Mouse (Mus musculus) midbrain, embryonic 13.5 days (tissue): ENCODE measurements at regions not wholly inside any gene's neighbourhood (a gene's known extent, or its start where the extent isn't known, plus 50 kb on each side); places are given as distances from the start of the nearest gene placed in this dataset.

Experiments
- ATAC-seq: fragments of 200-750 bp; cut with Nextera tagmentation; 2 replicates; pipeline ENCODE4 v1.8.0; 2017; ENCODE audit warnings: mild to moderate bottlenecking, moderate TSS enrichment, moderate library complexity
- H3K27ac ChIP-seq: fragments of 300-500 bp; sonication (generic); 2 replicates; pipeline ENCODE4 v1.5.1; 2015; ENCODE audit warnings: inconsistent platforms, mild to moderate bottlenecking, moderate library complexity
- H3K27me3 ChIP-seq: fragments of 300-500 bp; sonication (generic); 2 replicates; pipeline ENCODE4 v1.6.1; 2015; ENCODE audit warnings: mild to moderate bottlenecking, inconsistent platforms
- H3K36me3 ChIP-seq: fragments of 300-500 bp; sonication (generic); 2 replicates; pipeline ENCODE4 v1.6.1; 2015; ENCODE audit warnings: mild to moderate bottlenecking, inconsistent platforms
- H3K4me1 ChIP-seq: fragments of 300-500 bp; sonication (generic); replicated peaks from 2 replicates; pipeline ENCODE4 v1.6.1; 2015; ENCODE audit warnings: inconsistent platforms
- H3K4me2 ChIP-seq: fragments of 300-500 bp; sonication (generic); replicated peaks from 2 replicates; pipeline ENCODE4 v1.6.1; 2015; ENCODE audit warnings: moderate library complexity, mild to moderate bottlenecking, inconsistent platforms
- H3K4me3 ChIP-seq: fragments of 300-500 bp; sonication (generic); replicated peaks from 2 replicates; pipeline ENCODE4 v1.5.1; 2015; ENCODE audit warnings: mild to moderate bottlenecking, inconsistent platforms
- H3K9ac ChIP-seq: fragments of 300-500 bp; sonication (generic); replicated peaks from 2 replicates; pipeline ENCODE4 v1.6.1; 2015; ENCODE audit warnings: mild to moderate bottlenecking, inconsistent platforms
- H3K9me3 ChIP-seq: fragments of 300-500 bp; sonication (generic); 2 replicates; pipeline ENCODE4 v1.6.1; 2016; ENCODE audit warnings: mild to moderate bottlenecking, inconsistent platforms
- WGBS: fragments of 180-500 bp; shearing (Covaris S2); methylation state at CpG from one replicate; pipeline ENCODE4 v1.1.7; 2015; 5-methylcytosine and 5-hydroxymethylcytosine counted together

DNA sequence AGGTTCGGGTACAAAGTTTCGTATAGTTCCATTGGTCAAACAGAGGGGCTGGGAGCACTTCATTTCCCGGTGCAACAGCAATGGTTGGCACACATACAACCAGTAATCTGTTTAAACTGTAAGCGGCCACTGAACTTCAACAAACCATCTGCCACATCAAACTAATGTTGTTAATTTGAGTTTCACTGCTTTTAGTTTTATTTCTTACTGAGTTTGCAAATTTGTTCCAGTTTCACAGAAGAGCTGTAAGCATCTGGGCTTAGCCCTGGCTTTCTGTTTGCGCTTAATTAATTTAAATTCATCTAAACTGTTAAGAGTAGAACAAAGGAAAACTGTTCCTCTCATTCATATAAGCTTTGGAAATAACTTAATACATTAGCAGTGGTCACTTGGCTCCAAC is 176.0 kb downstream of the Mreg start:
- Histone ChIP-seq H3K4me3 (no peak overlapping the region), H3K4me1 (peaks cover 4% of the 10 kb centered on the region; the same call in 1 of the 2 replicates), H3K4me2 (no peak overlapping the region), H3K9ac (no peak overlapping the region), H3K9me3 (no peaks in the 10 kb centered on the region), H3K27me3 (no peaks in the 10 kb centered on the region), H3K36me3 (no peaks in the 10 kb centered on the region), H3K27ac (no peak overlapping the region)
- no peak for ATAC-seq
- WGBS, result 87% methylated on average over 5 of the region's 5 CpGs

DNA sequence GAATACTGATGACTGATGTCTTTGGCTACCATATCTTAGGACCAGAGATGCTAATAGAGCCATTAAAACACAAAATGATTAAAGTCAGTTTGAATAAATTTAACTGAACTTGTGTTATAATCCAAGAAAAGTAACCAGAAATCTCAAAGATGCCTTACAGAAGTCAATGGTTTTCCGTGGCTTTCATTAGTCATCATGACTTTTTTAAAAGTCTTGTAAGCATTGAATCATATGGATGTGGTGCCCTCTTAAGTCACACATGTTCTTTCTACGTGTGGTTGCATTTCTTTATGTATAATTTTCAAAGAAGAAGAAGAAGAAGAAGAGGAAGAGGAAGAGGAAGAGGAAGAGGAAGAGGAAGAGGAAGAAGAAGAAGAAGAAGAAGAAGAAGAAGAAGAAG is 178.2 kb downstream of the Mreg start:
- Histone ChIP-seq H3K9me3 (no peaks in the 10 kb centered on the region), H3K4me2 (no peak overlapping the region), H3K36me3 (no peaks in the 10 kb centered on the region), H3K27me3 (no peaks in the 10 kb centered on the region), H3K4me3 (no peak overlapping the region), H3K27ac (no peak overlapping the region), H3K4me1 (peaks cover 4% of the 10 kb centered on the region; the same call in 1 of the 2 replicates), H3K9ac (no peak overlapping the region)
- 76% methylated on average over 2 of the region's 2 CpGs for WGBS
- no peak for ATAC-seq

- WGBS, result 79% methylated on average over 4 of the region's 4 CpGs
Measured at GRCm38 (mm10) chr1:72032214-72032613, 179.9 kb downstream of the Mreg start.

DNA sequence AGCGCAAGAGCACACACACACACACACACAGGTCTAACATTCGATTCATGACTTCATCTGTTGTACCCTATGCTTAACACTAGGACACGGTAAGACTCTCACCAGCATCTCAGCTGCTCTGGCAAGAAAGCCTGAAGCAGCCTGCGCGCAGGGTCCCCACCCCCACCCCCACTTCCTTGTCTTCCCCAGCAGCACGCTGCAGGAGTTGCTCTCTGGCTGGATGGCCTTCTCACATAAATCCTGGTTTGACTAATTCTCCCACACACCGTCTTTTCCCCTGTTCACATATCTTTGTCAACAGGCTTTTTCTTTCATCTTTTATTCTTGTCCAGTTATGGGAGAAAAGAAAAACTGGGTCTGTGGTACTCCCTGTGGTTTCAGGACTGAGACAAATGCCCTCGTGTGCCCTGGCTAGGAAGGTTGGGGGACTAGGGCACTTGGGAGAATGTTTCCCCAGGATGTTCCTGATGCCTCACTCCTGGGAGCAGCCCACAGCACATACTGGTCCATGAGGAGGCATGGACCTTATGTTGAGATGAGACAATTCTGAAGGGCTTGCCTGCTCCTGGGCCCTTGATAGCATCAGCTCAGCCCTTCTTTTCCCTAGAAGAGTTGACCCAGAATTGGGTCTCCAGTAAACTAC is 181.2 kb downstream of the Mreg start:
- Histone ChIP-seq H3K4me3 (no peak overlapping the region), H3K4me1 (no peaks in the 10 kb centered on the region), H3K27ac (no peak overlapping the region), H3K36me3 (no peaks in the 10 kb centered on the region), H3K4me2 (no peak overlapping the region), H3K9me3 (no peaks in the 10 kb centered on the region), H3K27me3 (no peaks in the 10 kb centered on the region), H3K9ac (no peak overlapping the region)
- 57% methylated on average over 8 of the region's 8 CpGs for WGBS
- no peak for ATAC-seq

More at GRCm38 (mm10) chr1:72032214-72032613, 179.9 kb downstream of the Mreg start:
- H3K27ac ChIP-seq, result no peak overlapping the region
- no peaks in the 10 kb centered on the region for H3K36me3 ChIP-seq
- ATAC-seq, result no peak
- no peak overlapping the region for H3K4me3 ChIP-seq
- no peaks in the 10 kb centered on the region for H3K4me1 ChIP-seq
- H3K9me3 ChIP-seq, result no peaks in the 10 kb centered on the region
- no peaks in the 10 kb centered on the region for H3K27me3 ChIP-seq
- no peak overlapping the region for H3K9ac ChIP-seq
- H3K4me2 ChIP-seq, result no peak overlapping the region

GRCm38 (mm10) chr1:72029625-72030024 is 182.5 kb downstream of the Mreg start:
- Histone ChIP-seq H3K4me1 (no peaks in the 10 kb centered on the region), H3K4me2 (no peak overlapping the region), H3K27ac (no peak overlapping the region), H3K9ac (no peak overlapping the region), H3K9me3 (no peaks in the 10 kb centered on the region), H3K4me3 (no peak overlapping the region), H3K27me3 (no peaks in the 10 kb centered on the region), H3K36me3 (no peaks in the 10 kb centered on the region)
- WGBS, result 79% methylated on average over 6 of the region's 6 CpGs
- ATAC-seq, result no peak

DNA sequence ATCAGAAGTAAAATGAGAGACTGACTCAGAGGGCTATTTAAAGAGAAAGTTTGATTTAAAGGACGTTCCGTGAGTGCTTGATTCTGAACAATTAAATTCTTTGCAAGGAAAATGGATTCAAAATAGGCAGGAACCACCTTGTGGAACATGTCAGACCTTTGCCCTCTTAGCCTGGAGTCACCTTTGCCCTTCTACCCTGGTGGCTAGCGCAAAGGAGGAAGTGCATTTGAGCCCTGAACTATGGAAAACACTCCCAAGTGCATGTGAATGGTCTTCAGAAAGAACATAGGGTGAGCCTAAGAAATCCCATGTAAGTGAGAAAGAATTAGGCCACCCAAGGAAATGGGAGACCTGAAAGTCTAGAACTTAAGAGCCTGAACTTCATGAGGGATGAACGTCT is 185.2 kb downstream of the Mreg start:
- H3K4me2 ChIP-seq, result no peak overlapping the region
- ATAC-seq, result no peak
- H3K27ac ChIP-seq, result no peak overlapping the region
- H3K4me1 ChIP-seq, result no peaks in the 10 kb centered on the region
- H3K27me3 ChIP-seq, result 0 out of 2 replicates have a peak, but pooled peaks cover 2% of the 10 kb centered on the region
- H3K36me3 ChIP-seq, result no peaks in the 10 kb centered on the region
- 96% methylated on average over 4 of the region's 4 CpGs for WGBS
- no peak overlapping the region for H3K9ac ChIP-seq
- no peak overlapping the region for H3K4me3 ChIP-seq
- H3K9me3 ChIP-seq, result no peaks in the 10 kb centered on the region

DNA sequence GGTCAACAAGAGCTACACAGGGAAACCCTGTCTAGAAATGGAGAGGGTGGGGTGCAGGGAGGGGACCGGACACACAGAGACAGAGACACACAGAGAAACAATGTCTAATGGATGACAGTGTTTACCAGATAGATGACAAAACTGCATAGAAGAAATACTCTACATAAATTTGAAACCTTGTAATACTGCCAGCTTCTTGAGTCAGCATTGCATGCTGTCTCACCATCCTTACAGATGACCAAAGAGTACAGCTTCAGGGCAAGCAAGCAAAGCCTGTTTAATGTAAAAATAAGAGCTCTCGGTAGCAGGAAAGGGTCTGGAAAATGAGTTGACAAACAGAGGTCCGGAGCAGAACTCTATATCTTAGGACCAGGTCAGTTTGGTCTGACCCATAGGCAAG is 189.5 kb downstream of the Mreg start:
- Histone ChIP-seq H3K9me3 (no peaks in the 10 kb centered on the region), H3K9ac (no peak overlapping the region), H3K4me2 (no peak overlapping the region), H3K27me3 (0 out of 2 replicates have a peak, but pooled peaks cover 2% of the 10 kb centered on the region), H3K4me1 (no peaks in the 10 kb centered on the region), H3K4me3 (no peak overlapping the region), H3K36me3 (no peaks in the 10 kb centered on the region), H3K27ac (no peak overlapping the region)
- no peak for ATAC-seq
- 97% methylated on average over 3 of the region's 3 CpGs for WGBS

GRCm38 (mm10) chr1:72018479-72019222 is 193.5 kb downstream of the Mreg start:
- ATAC-seq, result no peak
- Histone ChIP-seq H3K4me2 (no peak overlapping the region), H3K4me3 (no peak overlapping the region), H3K9me3 (no peaks in the 10 kb centered on the region), H3K27ac (no peak overlapping the region), H3K36me3 (no peaks in the 10 kb centered on the region), H3K27me3 (0 out of 2 replicates have a peak, but pooled peaks cover under 1% of the 10 kb centered on the region), H3K9ac (no peak overlapping the region), H3K4me1 (no peaks in the 10 kb centered on the region)
- WGBS, result 80% methylated on average over 4 of the region's 4 CpGs

DNA sequence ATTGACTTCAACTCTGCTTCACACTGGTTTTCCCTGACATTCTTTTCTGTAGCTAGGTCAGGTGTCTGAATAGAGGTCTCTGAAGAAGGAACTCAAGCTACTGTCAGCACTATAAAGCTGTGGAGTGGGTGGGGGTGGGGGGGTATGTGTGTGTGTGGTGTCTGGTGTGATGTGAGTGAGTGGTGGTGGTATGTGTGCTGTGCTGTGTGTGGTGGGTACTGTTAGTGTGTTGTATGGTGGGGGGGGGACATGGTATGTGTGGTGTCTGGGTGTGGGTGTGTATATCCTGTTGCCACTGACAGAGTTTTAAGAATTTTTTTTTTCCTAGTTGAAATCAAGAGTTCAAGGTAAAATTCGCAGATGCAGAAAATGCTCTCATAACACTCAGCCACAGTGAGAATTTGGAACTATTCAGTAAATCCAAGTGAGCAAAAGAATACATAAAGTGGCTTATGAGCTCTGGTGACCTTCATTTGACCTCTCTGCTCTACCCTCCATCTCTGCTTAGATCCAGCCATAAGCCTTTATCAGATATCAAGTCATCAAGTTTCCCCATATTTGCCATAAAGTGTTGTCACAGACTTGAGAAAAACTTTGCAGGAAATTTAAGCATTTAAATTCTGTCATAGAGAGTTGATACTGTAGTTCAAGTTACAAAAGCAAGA is 194.2 kb downstream of the Mreg start:
- H3K9me3 ChIP-seq, result no peaks in the 10 kb centered on the region
- H3K4me2 ChIP-seq, result no peak overlapping the region
- no peaks in the 10 kb centered on the region for H3K27me3 ChIP-seq
- H3K9ac ChIP-seq, result no peak overlapping the region
- H3K36me3 ChIP-seq, result no peaks in the 10 kb centered on the region
- H3K4me3 ChIP-seq, result no peak overlapping the region
- H3K27ac ChIP-seq, result no peak overlapping the region
- no peak for ATAC-seq
- no peaks in the 10 kb centered on the region for H3K4me1 ChIP-seq
- WGBS, result 90% methylated on average over 1 of the region's 1 CpGs

DNA sequence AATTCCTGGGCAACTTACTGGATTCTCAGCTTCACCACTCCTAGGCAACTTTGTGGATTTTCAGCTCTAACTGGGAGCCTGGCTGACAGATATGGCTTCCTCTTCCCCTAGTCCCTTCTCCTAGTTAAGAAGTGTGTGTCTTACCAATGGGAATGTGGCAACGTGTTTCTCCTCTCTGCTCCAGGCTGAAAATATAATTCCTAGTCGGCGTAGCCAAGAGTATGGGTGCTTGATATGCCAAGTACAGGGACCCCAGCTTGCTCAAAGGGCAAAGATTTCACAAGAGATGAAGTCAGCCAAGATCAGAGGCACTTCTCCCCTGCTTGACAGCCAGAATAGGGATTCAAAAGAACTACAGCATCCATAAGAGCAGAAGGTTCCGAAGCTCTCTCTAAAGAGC is 196.6 kb downstream of the Mreg start:
- H3K27me3 ChIP-seq, result no peaks in the 10 kb centered on the region
- no peak overlapping the region for H3K4me3 ChIP-seq
- no peak overlapping the region for H3K9ac ChIP-seq
- no peak for ATAC-seq
- no peak overlapping the region for H3K27ac ChIP-seq
- no peaks in the 10 kb centered on the region for H3K4me1 ChIP-seq
- no peak overlapping the region for H3K4me2 ChIP-seq
- WGBS, result 93% methylated on average over 4 of the region's 4 CpGs
- no peaks in the 10 kb centered on the region for H3K9me3 ChIP-seq
- H3K36me3 ChIP-seq, result no peaks in the 10 kb centered on the region

- 90% methylated on average over 2 of the region's 2 CpGs for WGBS
- H3K9me3 ChIP-seq, result no peaks in the 10 kb centered on the region
- no peaks in the 10 kb centered on the region for H3K4me1 ChIP-seq
- no peak overlapping the region for H3K27ac ChIP-seq
- no peaks in the 10 kb centered on the region for H3K36me3 ChIP-seq
- no peak overlapping the region for H3K4me3 ChIP-seq
- H3K9ac ChIP-seq, result no peak overlapping the region
- no peak for ATAC-seq
- H3K27me3 ChIP-seq, result no peaks in the 10 kb centered on the region
- H3K4me2 ChIP-seq, result no peak overlapping the region
Measured at GRCm38 (mm10) chr1:72014580-72014979, 197.5 kb downstream of the Mreg start.

DNA sequence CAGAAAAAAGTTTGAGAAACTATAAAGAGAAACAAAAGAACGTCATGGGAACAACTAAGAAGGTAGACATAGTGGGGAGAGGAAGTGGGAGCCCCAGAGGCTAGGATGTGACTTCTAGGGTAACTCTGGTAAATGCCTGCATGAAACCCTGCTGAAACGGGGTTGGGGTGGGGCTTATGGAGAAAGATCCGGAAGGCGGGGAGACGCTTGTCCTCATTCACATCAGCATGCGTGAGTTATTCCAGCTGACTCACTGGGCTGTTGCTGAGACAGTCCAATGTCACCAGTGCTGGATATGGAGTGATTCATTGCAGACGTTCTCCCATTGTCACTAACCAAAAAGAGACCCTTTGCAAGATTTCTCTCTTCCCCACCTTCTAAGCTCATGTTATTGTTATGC is 198.2 kb downstream of the Mreg start:
- H3K27ac ChIP-seq, result no peak overlapping the region

More for the DNA sequence above, 198.2 kb downstream of the Mreg start:
- H3K9me3 ChIP-seq, result no peaks in the 10 kb centered on the region
- ATAC-seq, result no peak
- no peaks in the 10 kb centered on the region for H3K27me3 ChIP-seq
- no peaks in the 10 kb centered on the region for H3K36me3 ChIP-seq
- H3K4me3 ChIP-seq, result no peak overlapping the region
- H3K9ac ChIP-seq, result no peak overlapping the region
- no peak overlapping the region for H3K4me2 ChIP-seq
- 85% methylated on average over 7 of the region's 7 CpGs for WGBS
- H3K4me1 ChIP-seq, result no peaks in the 10 kb centered on the region
